Mouse (Mus musculus) brain, embryonic 14.5 days (tissue): ENCODE measurements around the gene Slc5a11. TPM values are rescaled to one million over a fixed set of nuclear protein-coding genes. Genes with fewer than 3 reads are reported as not detected.

Experiments
- DNase-seq: peaks from one replicate; pipeline ENCODE4 v3.0.0-alpha.2; 2011; ENCODE audit warnings: low read depth
- CTCF ChIP-seq: fragments of 200-500 bp; IDR thresholded peaks from 2 replicates; pipeline ENCODE4 v1.5.1; 2012; ENCODE audit warnings: inconsistent platforms, mild to moderate bottlenecking, moderate library complexity, borderline replicate concordance; ENCODE audit not compliant: insufficient read depth, insufficient read length; ENCODE audit errors: extremely low read depth
- POLR2A ChIP-seq: fragments of 200-500 bp; IDR thresholded peaks from 2 replicates; pipeline ENCODE4 v1.6.1; 2012; ENCODE audit warnings: mild to moderate bottlenecking, inconsistent platforms, borderline replicate concordance; ENCODE audit not compliant: poor library complexity, insufficient read depth, insufficient read length, severe bottlenecking; ENCODE audit errors: extremely low read depth
- polyA plus RNA-seq: library from polyadenylated mRNA; depleted of rRNA; stranded (reverse); fragments of >200 nt; gene quantifications from 2 replicates; pipeline ENCODE4 v1.2.3, GENCODE M21; 2012; rRNA removed

The Slc5a11 gene
- polyA plus RNA-seq = 0.15 and 0.22 TPM in 2 replicates

GRCm38 (mm10) chr7:123214365-123215075, at the start of gene Slc5a11:
Slc5a11 (plus strand) TSS chr7:123214780.
- no peak for TF ChIP-seq POLR2A
- TF ChIP-seq CTCF = no peak
- peak; percentile 19 for DNase-seq

GRCm38 (mm10) chr7:123167436-123167835, 47.1 kb upstream of the Slc5a11 start:
- DNase-seq = no peak
- TF ChIP-seq POLR2A = no peak
- no peak for TF ChIP-seq CTCF

- no peak for DNase-seq
- TF ChIP-seq CTCF (no peak), POLR2A (no peak)
Measured at GRCm38 (mm10) chr7:123169618-123170017, 45.0 kb upstream of the Slc5a11 start.

- TF ChIP-seq POLR2A = no peak
- no peak for TF ChIP-seq CTCF
- DNase-seq = no peak
Measured at GRCm38 (mm10) chr7:123172101-123172500, 42.5 kb upstream of the Slc5a11 start.

GRCm38 (mm10) chr7:123177215-123177614, 37.4 kb upstream of the Slc5a11 start:
- TF ChIP-seq CTCF = no peak
- TF ChIP-seq POLR2A = no peak
- DNase-seq = no peak

GRCm38 (mm10) chr7:123181787-123182701, 32.5 kb upstream of the Slc5a11 start:
- TF ChIP-seq POLR2A (no peak), CTCF (no peak)
- no peak for DNase-seq

GRCm38 (mm10) chr7:123184891-123185290, 29.7 kb upstream of the Slc5a11 start:
- no peak for TF ChIP-seq POLR2A
- TF ChIP-seq CTCF = no peak
- DNase-seq = no peak

- TF ChIP-seq CTCF (no peak), POLR2A (no peak)
- peak; percentile 4 for DNase-seq
Measured at GRCm38 (mm10) chr7:123186463-123186862, 28.1 kb upstream of the Slc5a11 start.

GRCm38 (mm10) chr7:123187246-123187645, 27.3 kb upstream of the Slc5a11 start:
- no peak for DNase-seq
- TF ChIP-seq POLR2A (no peak), CTCF (no peak)

- DNase-seq = no peak
- TF ChIP-seq CTCF = no peak
- no peak for TF ChIP-seq POLR2A
Measured at GRCm38 (mm10) chr7:123188462-123188861, 26.1 kb upstream of the Slc5a11 start.

- no peak for TF ChIP-seq POLR2A
- no peak for TF ChIP-seq CTCF
- DNase-seq = no peak
Measured at GRCm38 (mm10) chr7:123189762-123190161, 24.8 kb upstream of the Slc5a11 start.

- no peak for DNase-seq
- TF ChIP-seq CTCF (no peak), POLR2A (no peak)
Measured at GRCm38 (mm10) chr7:123191731-123192130, 22.8 kb upstream of the Slc5a11 start.

GRCm38 (mm10) chr7:123193201-123193600, 21.4 kb upstream of the Slc5a11 start:
- DNase-seq = no peak
- TF ChIP-seq POLR2A (no peak), CTCF (no peak)
